ENCODE assay signal across 10 mouse cellular contexts in the genomic region with DNA sequence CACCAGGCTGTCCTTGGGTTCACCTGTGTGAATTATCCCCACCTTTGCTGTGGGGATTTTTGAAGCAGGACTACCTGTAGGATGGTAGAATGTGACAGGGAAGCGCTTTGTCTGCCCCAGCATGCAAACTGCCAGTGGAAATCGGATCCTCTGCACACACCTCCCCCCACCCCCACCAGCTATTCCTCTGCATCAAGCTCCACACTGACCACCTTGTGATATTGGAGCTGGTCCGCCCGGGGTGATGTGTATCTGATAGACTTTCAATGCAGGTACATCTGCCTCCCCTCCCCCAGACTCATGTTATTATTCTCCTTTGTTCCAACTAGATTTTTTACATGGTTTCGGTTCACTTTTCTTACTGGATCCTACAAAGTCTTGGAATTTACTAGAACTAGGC. TPM values are rescaled to one million over a fixed set of nuclear protein-coding genes. Genes with fewer than 3 reads are reported as not detected.
A peak's percentile ranks its signal among the peaks of the same experiment; 100 is the strongest.
DNase-seq lines count a peak whose midpoint lies in the region; ATAC-seq and TF ChIP-seq lines count a peak whose summit lies in the region.
"Had no signal": no experiment of that assay in that cellular context is flagged by ENCODE, and none has a peak within 500 bp of the region (broad histone marks: within the 10 kb centered on the region; RNA-seq: fewer than 3 reads in every experiment).

No protein-coding gene starts in this region.

- H3K9ac ChIP-seq in lung, embryonic 14.5 days, result peak overlapping the region; percentile 29; the same call in 1 of the 2 replicates
- H3K9ac ChIP-seq in hindbrain, postnatal 0 days (replicated peaks; ENCODE audit: low read length), result no peak overlapping the region
- no peak overlapping the region for H3K9ac ChIP-seq in neural tube, embryonic 15.5 days (replicated peaks)

- ATAC-seq in lung, embryonic 14.5 days (ENCODE audit: insufficient read depth), result no peak
- no peak for ATAC-seq in hindbrain, postnatal 0 days
- ATAC-seq in neural tube, embryonic 15.5 days (ENCODE audit: low FRiP score), result no peak

- peak overlapping the region; percentile 90 for H3K27ac ChIP-seq in lung, embryonic 14.5 days (ENCODE audit: low read depth)
- peak overlapping the region; percentile 41 for H3K27ac ChIP-seq in hindbrain, postnatal 0 days
- peak overlapping the region; percentile 45; the same call in 1 of the 2 replicates for H3K27ac ChIP-seq in neural tube, embryonic 15.5 days (replicated peaks)

- peaks cover 41% of the 10 kb centered on the region for H3K4me1 ChIP-seq in lung, embryonic 14.5 days (ENCODE audit: insufficient read depth)
- peaks cover 13% of the 10 kb centered on the region for H3K4me1 ChIP-seq in hindbrain, postnatal 0 days (ENCODE audit: insufficient read depth, low read length)
- H3K4me1 ChIP-seq in neural tube, embryonic 15.5 days, result peaks cover 65% of the 10 kb centered on the region

- no peaks in the 10 kb centered on the region for H3K27me3 ChIP-seq in lung, embryonic 14.5 days (ENCODE audit: insufficient read depth, low read length)
- no peaks in the 10 kb centered on the region for H3K27me3 ChIP-seq in hindbrain, postnatal 0 days (ENCODE audit: insufficient read depth, low read length)
- H3K27me3 ChIP-seq in neural tube, embryonic 15.5 days (replicated peaks), result no peaks in the 10 kb centered on the region

- H3K36me3 ChIP-seq in lung, embryonic 14.5 days (ENCODE audit: insufficient read depth), result no peaks in the 10 kb centered on the region
- H3K36me3 ChIP-seq in hindbrain, postnatal 0 days (ENCODE audit: insufficient read depth, low read length), result no peaks in the 10 kb centered on the region
- no peaks in the 10 kb centered on the region for H3K36me3 ChIP-seq in neural tube, embryonic 15.5 days

- DNase-seq in adrenal gland, adult 2 months, result peak; percentile 2
- DNase-seq in adrenal gland, adult 8-10 months, result no peak
- DNase-seq in lung, embryonic 14.5 days, result no peak
- no peak for DNase-seq in lung, postnatal 14 days
- no peak for DNase-seq in hindbrain, postnatal 0 days (ENCODE audit: low spot score)
- no peak for DNase-seq in spleen, adult 18-20 months
- no peak for DNase-seq in layer of hippocampus, adult 9-10 months (ENCODE audit: low spot score)
- DNase-seq: cerebellum, adult 11 months; left cerebral cortex, postnatal 4 days had no signal

- H3K4me2 ChIP-seq in lung, embryonic 14.5 days, result peak overlapping the region; percentile 53
- no peak overlapping the region for H3K4me2 ChIP-seq in hindbrain, postnatal 0 days (ENCODE audit: low read depth, low read length)
- peak overlapping the region; percentile 42 for H3K4me2 ChIP-seq in neural tube, embryonic 15.5 days

- TF ChIP-seq CTCF in lung, embryonic 14.5 days (IDR thresholded peaks at IDR 0.05; ENCODE audit: low read depth), result no peak
- TF ChIP-seq CTCF in hindbrain, postnatal 0 days (IDR thresholded peaks at IDR 0.05; ENCODE audit: low read depth), result no peak

- H3K4me3 ChIP-seq in lung, embryonic 14.5 days (ENCODE audit: low read depth, low read length), result no peak overlapping the region
- no peak overlapping the region for H3K4me3 ChIP-seq in hindbrain, postnatal 0 days (ENCODE audit: low read length)
- no peak overlapping the region for H3K4me3 ChIP-seq in neural tube, embryonic 15.5 days (replicated peaks)

- no peaks in the 10 kb centered on the region for H3K9me3 ChIP-seq in lung, embryonic 14.5 days (ENCODE audit: low read depth, low read length)
- H3K9me3 ChIP-seq in hindbrain, postnatal 0 days (ENCODE audit: low read length), result no peaks in the 10 kb centered on the region
- no peaks in the 10 kb centered on the region for H3K9me3 ChIP-seq in neural tube, embryonic 15.5 days (replicated peaks)

- 41% methylated on average over 5 of the region's 5 CpGs for WGBS in lung, embryonic 14.5 days
- 47% methylated on average over 5 of the region's 5 CpGs for WGBS in hindbrain, postnatal 0 days
- WGBS in neural tube, embryonic 15.5 days, result 46% methylated on average over 5 of the region's 5 CpGs

RNA-seq across cellular contexts. Expression of a gene that starts 21.8 kb away (rescaled TPM):
- 10 to 100 TPM; 16.4 to 21.3 TPM for total RNA-seq in adrenal gland, adult 2 months (2021)
- polyA plus RNA-seq in adrenal gland, adult 2 months (2012; rRNA removed), result 11.8 and 13.7 TPM in 2 replicates
- 10 to 100 TPM; 19.5 to 29.4 (median 26.4) TPM for total RNA-seq in adrenal gland, adult 8-10 months (2022)
- 25.5 and 26.2 TPM in 2 replicates for polyA plus RNA-seq in lung, embryonic 14.5 days (2014; fragmentation: Nextera tagmentation; extraction: Ambion mirVana)
- 36.5 and 38.8 TPM in 2 replicates for total RNA-seq in hindbrain, postnatal 0 days (2014; rRNA removed)
- polyA plus RNA-seq in hindbrain, postnatal 0 days (2015; fragmentation: Nextera tagmentation; extraction: Ambion mirVana), result 14.6 and 15.7 TPM in 2 replicates
- polyA plus RNA-seq in neural tube, embryonic 15.5 days (2015; fragmentation: Nextera tagmentation; extraction: Ambion mirVana), result 14.2 and 14.4 TPM in 2 replicates
